8 mouse cellular contexts compared by ENCODE assay signal in genomic region chrX:97376321-97377064, GRCm38 (mm10). TPM values are rescaled to one million over a fixed set of nuclear protein-coding genes. Genes with fewer than 3 reads are reported as not detected.
A peak's percentile ranks its signal among the peaks of the same experiment; 100 is the strongest.
DNase-seq lines count a peak whose midpoint lies in the region; ATAC-seq and TF ChIP-seq lines count a peak whose summit lies in the region.

No protein-coding gene starts in this region.

- peak; percentile 21 to 24 for DNase-seq in right cerebral cortex, postnatal 10 days (ENCODE audit: low spot score in 2 of 2)
- DNase-seq in right cerebral cortex, adult 18-20 months = no peak
- DNase-seq in fibroblast of lung, adult 2 months (ENCODE audit: low read depth) = peak; percentile 65
- peak; percentile 23 for DNase-seq in kidney, postnatal 10 days
- peak; percentile 19 for DNase-seq in stomach, postnatal 0 days (ENCODE audit: low spot score)

- 23% methylated on average over 15 of the region's 15 CpGs for WGBS in heart, embryonic 15.5 days
- WGBS in stomach, postnatal 0 days = 15% methylated on average over 15 of the region's 15 CpGs

- no peak overlapping the region for H3K9ac ChIP-seq in heart, embryonic 15.5 days
- H3K9ac ChIP-seq in stomach, postnatal 0 days (ENCODE audit: low read length) = no peak overlapping the region

- H3K4me3 ChIP-seq in heart, embryonic 15.5 days = peak overlapping the region; percentile 31
- H3K4me3 ChIP-seq in stomach, postnatal 0 days (ENCODE audit: low read depth, low read length) = no peak overlapping the region

- TF ChIP-seq EP300 in stomach, postnatal 0 days (optimal IDR thresholded peaks at IDR 0.05) = no peak

- H3K27me3 ChIP-seq in heart, embryonic 15.5 days = no peaks in the 10 kb centered on the region
- H3K27me3 ChIP-seq in stomach, postnatal 0 days (ENCODE audit: control insufficient read depth, insufficient read depth, low read length) = no peaks in the 10 kb centered on the region

- peak overlapping the region; percentile 56 for H3K4me2 ChIP-seq in heart, embryonic 15.5 days
- H3K4me2 ChIP-seq in stomach, postnatal 0 days (replicated peaks; ENCODE audit: low read depth) = peak overlapping the region; percentile 35

- no peaks in the 10 kb centered on the region for H3K36me3 ChIP-seq in heart, embryonic 15.5 days
- H3K36me3 ChIP-seq in stomach, postnatal 0 days (ENCODE audit: control insufficient read depth, insufficient read depth, low read length) = no peaks in the 10 kb centered on the region

- no peaks in the 10 kb centered on the region for H3K9me3 ChIP-seq in heart, embryonic 15.5 days (replicated peaks)
- H3K9me3 ChIP-seq in stomach, postnatal 0 days (ENCODE audit: control insufficient read depth, low read length) = no peaks in the 10 kb centered on the region

- H3K4me1 ChIP-seq in heart, embryonic 15.5 days (replicated peaks) = no peaks in the 10 kb centered on the region
- H3K4me1 ChIP-seq in stomach, postnatal 0 days (replicated peaks; ENCODE audit: control insufficient read depth, insufficient read depth) = no peaks in the 10 kb centered on the region

- TF ChIP-seq CTCF in stomach, postnatal 0 days (IDR thresholded peaks at IDR 0.05; ENCODE audit: low read depth) = no peak

- peak; percentile 90 for ATAC-seq in heart, embryonic 15.5 days (replicated peaks; ENCODE audit: insufficient number of reproducible peaks, insufficient read depth, low FRiP score, low read depth)
- ATAC-seq in megakaryocyte progenitor cell, adult 5-6 weeks (replicated peaks; ENCODE audit: poor library complexity) = peak; percentile 58
- ATAC-seq in stomach, postnatal 0 days (ENCODE audit: low FRiP score, low TSS enrichment) = peak; percentile 76
- no peak for ATAC-seq in activated CD4-positive, CD25-positive, alpha-beta regulatory T cell, adult 4 months

- H3K27ac ChIP-seq in heart, embryonic 15.5 days = peak overlapping the region; percentile 49
- H3K27ac ChIP-seq in stomach, postnatal 0 days (replicated peaks) = no peak overlapping the region

RNA-seq across cellular contexts. Expression of gene Eda2r, which starts 0.5 kb away (rescaled TPM):
- polyA plus RNA-seq in heart, embryonic 15.5 days (2015; fragmentation: Nextera tagmentation; extraction: Ambion mirVana) = 1.0 and 1.3 TPM in 2 replicates
- 0.07 and 0.29 TPM in 2 replicates for total RNA-seq in megakaryocyte progenitor cell, adult 5-6 weeks (2015)
- 0.21 and 1.1 TPM in 2 replicates for total RNA-seq in megakaryocyte progenitor cell, adult 5-6 weeks (2017)
- polyA plus RNA-seq in stomach, postnatal 0 days (2015; fragmentation: Nextera tagmentation; extraction: Ambion mirVana) = 0.40 and 0.46 TPM in 2 replicates
- polyA plus RNA-seq in activated CD4-positive, CD25-positive, alpha-beta regulatory T cell, adult 4 months (2017; shearing (Covaris generic)) = not detected
